Mouse (Mus musculus): Measurements from ENCODE around the gene 1700025G04Rik.

Gene 1700025G04Rik

DNA sequence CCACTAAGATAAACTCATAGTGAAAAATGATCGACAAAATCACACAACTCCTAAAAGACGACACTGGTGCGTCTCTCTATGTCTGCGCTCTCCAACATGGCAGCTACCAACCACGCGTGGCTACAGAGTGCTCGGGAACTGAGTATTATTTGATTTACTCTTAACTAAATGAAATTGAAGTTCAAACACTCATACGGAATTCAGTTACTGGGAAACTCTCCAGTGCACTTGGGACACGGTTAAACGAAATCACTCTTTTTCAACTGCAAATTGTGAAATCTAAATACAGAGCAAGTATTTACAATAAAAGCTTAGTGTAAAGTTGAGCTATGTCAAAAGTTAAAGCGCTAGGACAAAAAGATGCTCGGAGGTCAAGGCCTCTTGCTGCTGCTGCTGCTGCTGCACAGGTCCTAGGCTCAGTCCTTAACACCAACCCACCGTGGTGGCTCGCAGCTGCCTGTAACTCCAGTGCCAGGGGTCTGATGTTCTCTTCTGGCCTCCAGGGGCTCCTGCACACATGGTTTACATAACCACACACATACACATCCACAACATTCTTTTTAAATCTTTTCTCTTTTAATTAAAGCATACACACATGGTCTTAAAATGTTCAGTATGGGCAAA lies 13.6 kb downstream of the 1700025G04Rik start:
- no peak for DNase-seq

DNA sequence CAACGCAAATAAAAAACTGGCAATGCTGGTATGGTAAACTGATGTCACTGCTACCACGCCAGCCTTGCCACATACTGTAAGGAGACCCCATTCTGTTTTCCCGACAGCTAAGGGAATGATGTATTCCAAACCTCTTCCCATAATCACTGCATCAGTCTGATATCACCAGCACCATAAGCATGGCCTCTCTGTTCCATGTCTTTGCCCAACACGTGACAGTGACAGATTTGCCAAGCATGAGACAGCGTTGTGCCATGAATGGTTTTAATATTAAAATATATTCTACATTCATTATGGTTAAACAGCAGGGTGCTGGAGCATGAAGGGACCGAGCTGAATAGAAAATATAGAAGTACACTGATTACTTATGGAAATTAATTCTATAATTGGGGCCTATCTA lies 14.2 kb downstream of the 1700025G04Rik start:
- DNase-seq, result no peak

DNA sequence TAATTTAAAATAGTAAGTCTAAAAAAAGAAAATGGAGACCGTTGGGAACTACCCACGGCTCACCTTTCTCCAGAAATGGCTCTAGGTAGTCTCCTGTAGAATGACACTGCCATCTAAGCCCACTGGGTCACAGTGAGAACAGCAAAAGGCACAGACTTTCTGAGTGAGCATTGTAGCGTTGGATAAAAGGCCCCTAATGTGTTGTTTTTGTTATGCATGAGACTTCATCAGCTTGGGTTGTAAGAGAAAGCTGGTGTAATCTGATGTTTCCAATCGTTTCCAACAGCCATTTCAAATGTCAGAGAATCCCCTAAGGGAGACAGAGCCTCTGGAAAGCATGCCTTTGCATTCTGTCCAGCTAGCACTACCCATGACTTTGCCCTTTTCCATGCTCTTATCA lies 19.5 kb downstream of the 1700025G04Rik start:
- no peak for DNase-seq

DNA sequence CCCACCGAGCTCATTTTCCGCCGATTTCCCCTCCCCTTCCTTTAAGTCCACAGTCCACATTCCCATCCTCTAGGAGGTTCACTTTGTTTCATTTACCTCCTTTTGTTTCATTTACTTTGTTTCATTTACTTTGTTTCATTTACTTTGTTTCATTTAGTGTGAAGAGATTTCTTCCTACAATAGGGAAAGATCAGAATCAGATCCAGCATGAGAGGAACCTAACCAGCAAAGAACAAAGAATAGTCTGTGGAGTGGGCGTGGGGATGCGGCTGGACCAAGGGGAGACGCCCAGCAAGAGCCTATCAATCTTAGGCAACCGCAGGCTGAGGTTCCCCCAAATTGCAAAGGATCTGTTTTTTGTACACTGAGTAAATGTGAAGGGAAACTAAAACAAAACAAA lies 20.2 kb downstream of the 1700025G04Rik start:
- DNase-seq, result no peak

DNA sequence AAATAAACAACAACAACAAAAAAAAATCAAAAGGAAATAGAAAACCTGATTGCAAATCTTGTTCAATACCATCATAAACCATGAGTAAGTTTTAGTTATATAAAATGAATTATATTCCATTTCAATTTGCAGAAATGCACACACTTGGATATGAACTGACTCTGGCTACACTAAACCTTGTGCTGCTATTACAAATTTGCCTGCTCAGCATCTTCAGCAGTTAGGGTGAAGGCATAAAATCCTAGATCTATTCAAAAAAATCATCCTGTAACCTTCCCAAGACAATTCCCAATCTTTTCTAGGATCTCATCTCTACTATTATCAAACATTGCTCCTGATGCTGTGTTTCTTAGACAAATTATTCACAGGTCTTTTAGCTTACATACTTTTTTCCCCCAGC lies 22.0 kb downstream of the 1700025G04Rik start:
- DNase-seq, result no peak

DNA sequence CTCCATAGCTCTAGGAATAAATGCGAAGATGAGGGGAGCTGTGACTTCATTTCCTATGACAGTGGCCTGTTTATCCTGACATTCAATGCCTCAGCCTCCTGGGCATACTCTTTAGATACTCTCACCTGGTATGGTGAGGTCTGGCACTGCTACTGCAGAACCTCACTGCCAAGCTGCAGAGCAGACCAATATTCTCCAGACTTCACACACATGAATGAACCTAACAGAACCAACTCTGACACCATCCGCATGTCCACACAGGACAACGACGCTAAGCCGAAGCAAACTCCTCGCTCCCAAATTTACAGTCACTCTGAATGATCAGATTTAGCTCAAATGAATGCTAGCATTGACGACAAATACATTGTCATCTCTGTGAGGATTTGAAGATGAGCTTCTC lies 24.4 kb downstream of the 1700025G04Rik start:
- no peak for DNase-seq

DNA sequence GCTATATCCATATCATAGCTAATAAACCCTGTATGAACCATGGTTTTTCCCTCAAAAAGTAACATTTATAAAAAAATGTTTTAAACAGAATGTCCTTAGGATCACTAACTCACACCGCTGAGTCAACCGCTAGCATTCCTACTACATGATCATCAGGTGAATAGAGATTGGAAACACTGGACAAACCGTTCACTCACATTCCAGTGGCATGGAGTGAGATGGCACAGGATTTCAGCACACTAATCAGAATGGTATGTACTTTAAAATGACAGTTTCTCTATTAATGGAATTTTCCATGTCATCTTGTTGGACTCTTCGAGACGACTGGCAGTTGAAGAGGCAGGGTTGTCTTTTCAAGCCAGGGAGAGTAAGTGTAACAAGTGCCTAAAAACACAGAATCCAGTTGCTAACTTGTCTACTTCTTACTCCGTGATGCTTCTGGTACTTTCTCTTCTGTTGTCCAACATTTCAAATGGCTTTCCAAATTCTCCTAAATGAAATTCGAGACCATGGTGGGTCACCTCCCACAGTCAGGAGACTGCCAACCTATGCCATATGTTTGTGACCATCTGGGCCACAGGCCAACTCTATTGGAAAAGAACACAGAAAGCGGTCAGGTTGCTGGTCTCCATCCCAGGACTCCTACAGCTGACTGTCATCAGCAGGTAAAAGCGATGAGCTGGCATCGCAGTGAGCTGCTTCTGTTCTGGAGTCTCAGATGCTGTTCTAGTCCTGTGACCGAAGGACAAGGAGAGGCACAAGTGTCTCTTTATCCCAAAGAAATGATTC lies 26.4 kb downstream of the 1700025G04Rik start:
- DNase-seq, result no peak

DNA sequence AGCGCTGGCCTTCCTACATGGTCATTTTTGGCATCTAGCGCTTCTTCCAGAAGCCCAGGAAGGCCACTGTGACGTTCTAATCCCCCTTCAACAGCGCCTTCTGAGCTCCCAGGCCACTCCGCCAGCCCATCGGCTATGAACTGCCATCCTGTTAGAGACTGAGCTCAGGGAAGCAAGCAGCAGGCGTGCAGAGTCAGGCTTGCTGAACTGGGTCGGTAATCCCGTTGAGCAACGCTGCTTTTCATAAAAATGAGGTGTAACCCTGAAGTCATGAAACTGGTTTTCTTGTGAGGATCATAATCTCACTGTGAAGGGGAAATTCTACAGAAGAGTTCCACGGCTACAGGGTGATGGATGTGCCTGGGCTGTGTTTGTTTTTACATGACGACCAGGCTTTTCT lies 28.2 kb downstream of the 1700025G04Rik start:
- no peak for DNase-seq

DNA sequence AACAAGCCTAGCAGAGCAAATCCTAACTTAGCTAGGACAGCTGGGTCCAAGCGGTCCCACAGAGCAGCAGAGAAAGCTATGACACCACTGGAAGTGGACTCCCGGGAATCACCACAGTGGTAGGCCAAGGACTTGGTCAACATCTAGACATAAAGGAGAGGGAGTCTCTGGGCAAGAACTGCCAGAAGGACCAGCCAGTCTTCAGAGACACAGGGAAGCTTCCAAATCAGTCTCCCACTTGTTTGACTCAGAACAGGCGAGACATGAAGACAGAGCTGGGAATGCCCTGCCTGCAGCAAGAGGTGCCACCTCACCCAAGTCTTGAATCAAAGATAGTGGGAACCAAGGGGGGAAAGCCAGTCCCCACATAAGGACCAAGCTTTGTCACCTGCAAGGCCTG lies 29.7 kb downstream of the 1700025G04Rik start:
- DNase-seq, result no peak

DNA sequence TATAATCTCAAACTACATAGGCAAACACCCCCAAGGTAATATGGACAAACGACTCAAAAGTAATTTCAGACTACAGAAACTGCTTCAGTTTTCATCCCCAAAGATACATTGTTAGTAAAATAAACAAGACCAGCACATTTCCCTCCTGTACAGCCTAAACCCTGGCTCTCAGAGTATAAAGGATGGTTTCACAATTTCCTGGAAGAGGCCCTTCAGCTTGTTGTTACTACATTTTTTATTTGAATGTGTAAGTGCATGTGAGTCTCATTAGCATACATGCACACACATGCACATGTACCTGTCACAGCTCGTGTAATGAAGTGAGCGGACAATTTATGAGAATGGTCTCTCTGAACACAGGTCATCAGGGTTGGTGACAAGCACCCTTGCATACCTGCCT lies 31.1 kb downstream of the 1700025G04Rik start:
- no peak for DNase-seq

DNA sequence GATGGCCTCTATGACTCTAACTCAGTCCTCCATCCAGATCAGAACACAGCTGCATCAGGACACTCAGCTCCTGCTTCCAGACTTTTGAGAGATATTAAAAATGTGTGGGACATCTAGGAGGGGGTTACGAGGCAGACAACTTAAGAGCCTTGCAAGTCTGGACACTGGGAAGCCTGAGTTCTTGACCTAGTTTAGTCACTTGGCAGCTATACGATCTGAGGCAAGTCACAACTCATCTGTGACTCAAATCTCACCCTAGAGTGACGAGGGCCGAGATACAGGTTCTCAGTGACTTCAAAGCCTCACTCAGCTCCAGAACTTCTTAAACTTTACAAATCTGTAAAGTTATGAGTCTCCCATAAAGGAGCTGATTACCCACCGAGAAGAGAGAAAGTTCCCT lies 36.8 kb downstream of the 1700025G04Rik start:
- DNase-seq, result no peak

DNA sequence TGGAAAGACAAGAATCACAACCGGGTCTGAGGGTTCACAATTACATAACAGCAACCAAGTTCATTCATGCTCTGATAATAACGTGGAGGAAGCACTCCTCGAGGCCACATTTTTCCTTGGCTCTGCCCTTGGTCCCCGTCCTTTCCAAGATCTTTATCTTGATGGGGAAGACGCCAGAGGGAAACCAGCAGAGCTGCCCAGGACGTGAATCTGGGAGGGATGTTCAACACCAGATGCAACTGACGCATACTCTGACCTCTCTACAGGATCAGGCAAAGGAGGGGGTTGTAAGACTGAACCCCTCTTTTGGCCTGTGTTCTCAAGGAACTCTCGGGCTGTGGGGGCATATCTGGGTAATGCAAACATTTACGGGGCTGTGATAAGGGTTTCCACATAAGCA lies 38.1 kb downstream of the 1700025G04Rik start:
- DNase-seq, result peak; percentile 29 to 56

DNA sequence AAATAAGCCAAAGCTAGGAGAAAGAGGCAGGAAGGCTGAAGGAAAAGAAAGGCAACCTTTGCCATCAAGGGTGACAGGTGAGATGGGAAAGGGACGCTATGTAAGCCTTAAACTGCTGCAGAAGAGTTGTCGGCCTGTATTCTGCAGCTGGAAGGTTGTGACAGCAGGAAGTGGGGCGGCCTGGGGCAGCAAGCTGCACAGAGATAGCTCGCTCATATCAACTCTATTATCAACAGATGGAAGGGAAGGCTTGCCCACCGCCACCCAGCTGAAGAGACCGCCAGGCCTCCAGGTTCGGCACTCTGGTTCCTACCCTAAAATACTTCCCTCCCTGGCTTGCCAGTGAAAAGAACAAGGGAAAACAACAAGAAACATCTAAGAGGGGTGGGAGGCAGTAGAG lies 39.9 kb downstream of the 1700025G04Rik start:
- no peak for DNase-seq

DNA sequence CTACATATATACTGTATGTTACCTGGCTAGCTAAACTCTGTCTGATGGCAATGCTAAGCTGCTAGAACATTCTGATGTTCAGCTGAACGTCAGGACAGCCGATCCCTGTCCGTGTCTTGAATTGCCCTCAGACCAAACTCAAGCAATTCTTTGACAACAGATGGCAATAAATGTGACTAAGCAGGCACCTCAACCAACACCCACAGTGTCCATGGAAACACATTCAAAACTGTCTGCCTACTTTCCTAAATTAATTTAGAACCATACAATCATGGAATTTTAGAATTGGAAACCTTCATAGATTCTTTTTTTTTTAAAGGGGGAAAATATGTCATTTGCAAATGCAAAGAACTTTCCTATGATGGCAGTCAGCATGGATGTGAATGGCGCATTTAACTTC lies 41.6 kb downstream of the 1700025G04Rik start:
- DNase-seq, result no peak

DNA sequence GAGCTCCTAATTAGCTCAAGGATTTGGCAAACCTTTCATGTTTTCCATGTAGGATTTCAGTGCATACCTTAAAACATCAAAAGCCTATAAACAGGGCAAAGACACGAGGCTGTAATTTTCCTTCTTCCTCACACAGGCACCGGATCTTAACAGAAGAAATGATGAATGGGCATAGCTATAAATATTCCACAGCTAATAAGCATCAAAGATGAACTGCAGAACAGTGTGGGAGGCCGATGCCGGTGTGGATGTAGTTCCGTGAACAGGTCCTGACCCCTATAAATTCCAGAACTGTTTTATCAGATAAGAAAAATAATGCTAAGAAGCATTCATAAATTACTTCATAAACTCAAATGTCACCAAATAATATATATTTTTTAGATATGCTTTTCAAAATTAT lies 42.5 kb downstream of the 1700025G04Rik start:
- DNase-seq, result no peak

DNA sequence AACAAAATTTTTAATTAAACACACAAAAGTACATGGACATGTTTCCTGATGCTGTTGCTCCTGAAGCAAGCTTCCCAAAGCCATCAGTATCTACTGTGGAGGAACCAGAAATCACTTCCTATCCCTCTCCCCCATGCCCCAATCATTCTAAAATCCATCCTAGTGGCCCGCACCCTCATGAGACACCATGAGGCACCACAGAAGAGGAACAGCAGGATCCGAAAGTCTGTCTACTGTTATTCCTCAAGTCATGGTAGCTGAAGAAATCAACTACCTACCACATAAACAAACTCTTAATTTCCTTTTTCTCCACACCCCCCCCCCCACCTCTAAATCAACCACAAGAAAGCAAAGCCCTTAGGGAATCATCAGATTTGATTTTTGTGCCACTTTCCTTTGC lies 46.5 kb downstream of the 1700025G04Rik start:
- no peak for DNase-seq

DNA sequence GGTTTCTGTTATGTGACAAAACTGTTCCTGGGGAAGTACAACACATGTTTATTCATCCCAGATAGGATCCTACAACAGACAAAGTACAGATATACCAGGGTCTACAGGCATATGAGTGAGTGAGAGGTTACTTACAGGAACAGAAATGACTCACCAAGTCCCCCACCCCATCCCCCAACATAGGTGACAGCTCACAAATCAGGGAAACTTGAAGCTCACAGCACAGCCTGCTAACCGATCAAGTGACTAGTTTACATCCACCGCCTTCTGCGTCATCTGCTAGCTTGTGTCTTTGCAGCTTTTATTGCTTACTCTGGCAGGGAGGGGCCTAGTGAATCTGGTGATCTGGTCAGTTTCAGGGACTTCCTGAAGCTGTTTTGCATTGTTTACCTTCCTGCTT lies 47.5 kb downstream of the 1700025G04Rik start:
- DNase-seq, result no peak

DNA sequence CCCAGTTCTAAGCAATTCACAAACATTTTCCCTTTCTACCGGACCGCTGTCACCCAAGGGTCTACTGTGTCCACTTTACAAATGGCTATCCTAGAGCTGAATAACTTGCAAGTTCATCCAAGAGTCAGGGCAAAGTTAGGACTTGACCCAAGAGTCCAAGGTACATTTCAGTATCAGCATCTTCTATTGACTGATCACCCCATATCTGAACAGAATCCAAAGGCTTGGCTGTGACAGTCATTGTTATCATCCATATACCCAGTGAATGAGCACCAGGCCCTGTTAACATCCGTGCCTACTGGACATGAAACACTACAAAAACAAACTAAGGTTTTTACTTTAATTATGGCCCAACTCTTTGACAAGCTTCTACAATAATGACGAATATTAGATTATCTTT lies 48.9 kb downstream of the 1700025G04Rik start:
- no peak for DNase-seq

DNA sequence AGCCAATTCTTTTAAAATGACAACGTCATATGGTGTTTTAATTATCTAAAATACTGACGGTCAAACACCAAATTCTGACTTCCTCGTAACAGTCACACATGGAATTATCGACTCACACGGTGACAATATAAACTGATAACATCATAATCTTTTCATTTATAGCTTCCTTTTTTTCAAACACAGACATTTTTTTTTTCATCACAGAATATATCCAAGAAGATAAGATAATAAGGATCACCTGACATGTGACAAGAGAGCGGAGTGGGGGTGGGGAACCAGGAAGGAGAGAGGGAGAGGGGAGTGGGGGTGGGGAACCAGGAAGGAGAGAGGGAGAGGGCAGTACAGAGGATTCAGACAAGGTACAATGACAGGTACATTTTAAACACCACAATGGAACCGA lies 49.9 kb downstream of the 1700025G04Rik start:
- DNase-seq, result no peak

DNA sequence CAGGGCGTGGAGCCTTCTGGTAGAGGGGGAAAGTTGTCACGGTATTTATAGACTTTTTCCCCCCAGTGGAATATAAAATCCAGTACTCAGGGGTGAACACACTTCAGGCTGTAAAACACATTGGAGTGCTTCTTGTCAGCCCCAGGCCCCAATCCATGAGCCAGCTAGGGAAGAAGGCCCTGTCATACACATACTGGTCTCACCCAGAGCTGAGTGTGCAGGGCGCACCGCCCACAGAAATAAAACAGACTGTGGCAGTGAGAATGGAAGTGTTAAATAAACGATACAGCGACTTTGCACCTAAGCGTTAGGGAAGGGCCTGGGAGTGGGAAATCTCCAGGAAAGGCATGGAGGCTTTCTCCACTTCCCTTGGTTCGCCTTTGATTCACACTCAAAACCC lies 50.3 kb downstream of the 1700025G04Rik start:
- DNase-seq, result no peak

DNA sequence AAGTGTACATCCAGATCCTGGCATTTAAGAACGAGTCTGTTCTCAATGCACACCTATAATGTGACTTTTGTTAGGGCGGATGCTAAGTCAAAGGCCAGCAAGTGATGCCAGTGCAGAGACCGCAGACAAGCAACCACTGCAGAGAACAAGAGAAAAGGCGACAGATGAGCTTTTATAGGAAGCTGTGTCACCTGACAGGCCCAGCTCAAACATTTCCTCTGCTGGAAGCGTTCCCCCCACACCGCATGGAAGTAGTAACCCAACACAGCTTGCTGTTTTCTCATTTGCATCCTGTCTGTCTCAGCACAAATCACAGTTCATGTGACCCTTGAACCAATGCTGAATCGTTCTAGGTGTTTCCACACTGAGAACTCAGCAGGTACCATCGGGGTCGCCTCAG lies 51.8 kb downstream of the 1700025G04Rik start:
- peak; percentile 18 to 24 for DNase-seq

DNA sequence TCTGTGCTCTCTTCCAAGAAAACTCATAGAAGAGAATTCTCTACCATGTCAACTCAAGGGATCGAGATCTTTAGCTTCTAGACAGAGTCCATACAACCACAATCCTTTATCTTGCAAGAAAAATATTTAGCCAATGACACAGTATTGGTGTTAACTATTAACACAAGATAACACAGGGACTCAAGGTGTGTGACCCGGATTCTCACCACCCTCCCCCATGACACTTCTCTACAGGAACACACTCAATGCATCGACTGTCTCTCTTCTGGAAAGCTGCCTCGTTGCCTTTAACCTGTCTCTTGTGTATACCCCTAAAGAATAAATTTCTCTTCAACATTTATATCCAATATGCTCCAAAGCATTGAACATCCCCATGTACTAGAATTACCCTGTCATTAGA lies 52.3 kb downstream of the 1700025G04Rik start:
- no peak for DNase-seq

DNA sequence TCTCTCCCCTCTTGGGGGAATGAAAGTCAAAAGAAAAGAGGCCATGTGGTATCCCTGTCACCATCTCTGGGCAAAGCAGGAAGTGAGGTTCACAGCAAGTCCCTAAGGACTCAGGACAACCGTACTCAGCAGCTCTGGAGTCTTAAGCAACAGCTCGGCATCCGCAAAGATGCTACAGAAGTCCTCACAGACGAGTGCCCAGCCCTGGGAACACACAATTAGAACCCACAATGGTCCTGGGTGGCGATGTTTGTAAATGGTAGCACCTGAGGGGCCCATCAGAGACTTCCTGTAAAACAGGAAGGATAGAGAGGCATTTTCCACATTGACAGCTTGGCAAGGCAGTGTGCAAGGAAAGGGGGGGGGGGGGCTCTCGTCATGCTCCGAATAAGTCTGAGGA lies 55.2 kb downstream of the 1700025G04Rik start:
- DNase-seq, result no peak

DNA sequence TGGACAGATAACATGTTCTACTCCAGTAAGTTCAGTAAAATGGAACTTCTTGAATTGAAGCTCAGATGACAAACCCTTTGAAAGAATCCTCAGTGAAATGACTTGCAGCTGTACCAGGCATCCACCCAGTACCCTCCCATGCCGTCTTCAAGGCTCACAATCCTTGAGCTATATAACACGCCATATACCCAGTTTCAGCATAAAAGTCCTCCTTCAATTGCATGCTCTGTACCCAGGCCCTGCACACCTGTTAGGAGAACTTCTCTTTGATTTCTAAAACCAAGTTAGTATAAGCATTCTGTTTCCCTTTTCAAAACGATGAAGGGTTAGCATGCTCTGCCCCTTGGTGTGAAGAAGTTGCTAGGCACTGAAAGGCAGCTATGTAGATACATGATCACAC lies 56.2 kb downstream of the 1700025G04Rik start:
- DNase-seq, result no peak

DNA sequence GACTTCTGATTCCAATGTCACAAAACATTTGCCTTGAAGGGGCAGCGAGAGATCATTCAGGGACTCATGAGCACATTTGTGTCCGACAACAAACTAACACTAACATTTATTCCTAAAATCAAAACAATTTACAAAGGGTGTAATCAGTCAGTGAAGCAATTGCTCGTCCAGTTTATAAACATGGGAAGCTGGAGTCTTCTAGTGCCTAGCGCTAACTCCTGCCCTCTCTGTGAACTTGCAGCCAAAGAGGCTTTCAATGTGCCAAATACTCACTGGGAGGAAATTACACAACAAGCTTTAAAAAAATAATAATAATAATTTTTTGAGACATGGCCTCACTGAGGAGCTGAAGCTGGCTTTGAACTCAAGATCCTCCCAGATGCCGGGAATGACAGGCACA lies 57.8 kb downstream of the 1700025G04Rik start:
- DNase-seq, result no peak

All from kidney, postnatal 36 days (tissue).